Mouse (Mus musculus): ENCODE data around the gene Mgll. TPM values are rescaled to one million over a fixed set of nuclear protein-coding genes. Genes with fewer than 3 reads are reported as not detected.

Gene Mgll
- polyA plus RNA-seq, 1 experiment from 2014 or later, result 6.5 TPM

DNA sequence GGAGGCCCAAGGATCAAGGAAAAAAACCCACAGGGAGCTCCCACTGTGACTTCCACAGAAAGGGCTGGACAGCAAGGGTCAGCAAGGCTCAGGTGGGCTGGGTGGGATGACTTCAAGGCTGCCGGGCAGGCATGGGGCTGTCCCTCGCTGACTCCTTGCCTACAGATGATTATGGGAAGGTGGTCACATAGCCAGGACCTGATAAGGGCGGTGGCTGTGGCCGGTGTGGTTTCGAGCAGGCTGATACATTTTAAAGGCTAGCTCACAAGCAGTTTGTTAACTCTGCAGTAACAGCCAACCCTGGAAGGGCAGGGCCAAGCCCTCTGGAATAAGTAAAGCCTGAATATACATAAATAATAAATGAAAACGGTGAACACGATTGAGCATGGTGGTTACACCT is 78.8 kb downstream of the Mgll start:
- H3K27ac ChIP-seq, result no peak overlapping the region
- no peak overlapping the region for H3K9ac ChIP-seq
- WGBS, result 85% methylated on average over 7 of the region's 7 CpGs
- H3K4me3 ChIP-seq, result no peak overlapping the region
- no peaks in the 10 kb centered on the region for H3K9me3 ChIP-seq (replicated peaks)
- H3K27me3 ChIP-seq, result no peaks in the 10 kb centered on the region
- H3K4me2 ChIP-seq (replicated peaks), result no peak overlapping the region
- no peaks in the 10 kb centered on the region for H3K36me3 ChIP-seq
- H3K4me1 ChIP-seq, result peaks cover 12% of the 10 kb centered on the region
- ATAC-seq (ENCODE audit: low FRiP score), result no peak

DNA sequence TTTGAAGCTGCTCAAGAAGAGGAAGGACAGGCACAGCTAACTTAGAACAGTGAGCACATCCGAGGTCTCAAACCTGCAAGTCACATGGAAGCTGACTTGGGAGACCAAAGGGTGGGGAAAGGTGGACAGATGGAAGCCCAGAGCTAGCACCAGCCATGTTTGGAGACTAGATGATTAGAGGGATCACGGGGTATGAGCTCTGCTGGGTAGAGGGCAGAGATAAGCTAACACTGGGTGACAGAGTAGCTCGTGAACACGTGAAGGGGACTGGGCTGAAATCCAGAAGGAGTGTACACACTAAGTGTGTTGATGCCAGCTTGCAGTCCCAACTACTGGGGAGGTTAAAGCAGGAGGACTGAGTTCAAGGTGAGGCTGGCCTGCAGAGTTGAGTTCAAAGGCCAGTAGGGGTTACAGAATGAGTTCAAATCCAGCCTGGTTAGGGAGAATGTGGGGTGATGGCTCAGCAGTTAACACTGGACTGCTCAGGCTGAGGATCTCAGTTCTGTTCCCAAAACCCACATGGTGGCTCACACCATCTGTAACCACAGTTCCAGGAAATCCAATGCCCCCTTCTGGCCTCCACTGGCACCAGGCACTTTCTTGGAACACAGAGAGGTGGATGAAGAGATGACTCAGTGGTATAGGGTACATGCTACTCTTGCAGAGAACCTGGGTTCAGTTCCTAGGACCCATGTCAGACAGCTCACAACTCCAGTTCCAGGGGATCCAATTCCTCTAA is 79.9 kb downstream of the Mgll start:
- Histone ChIP-seq H3K4me2 (replicated peaks) (no peak overlapping the region), H3K9me3 (replicated peaks) (no peaks in the 10 kb centered on the region), H3K36me3 (no peaks in the 10 kb centered on the region), H3K4me3 (no peak overlapping the region), H3K27me3 (no peaks in the 10 kb centered on the region), H3K9ac (no peak overlapping the region), H3K27ac (no peak overlapping the region), H3K4me1 (peaks cover 12% of the 10 kb centered on the region)
- no peak for ATAC-seq (ENCODE audit: low FRiP score)
- WGBS, result 91% methylated on average over 4 of the region's 4 CpGs

DNA sequence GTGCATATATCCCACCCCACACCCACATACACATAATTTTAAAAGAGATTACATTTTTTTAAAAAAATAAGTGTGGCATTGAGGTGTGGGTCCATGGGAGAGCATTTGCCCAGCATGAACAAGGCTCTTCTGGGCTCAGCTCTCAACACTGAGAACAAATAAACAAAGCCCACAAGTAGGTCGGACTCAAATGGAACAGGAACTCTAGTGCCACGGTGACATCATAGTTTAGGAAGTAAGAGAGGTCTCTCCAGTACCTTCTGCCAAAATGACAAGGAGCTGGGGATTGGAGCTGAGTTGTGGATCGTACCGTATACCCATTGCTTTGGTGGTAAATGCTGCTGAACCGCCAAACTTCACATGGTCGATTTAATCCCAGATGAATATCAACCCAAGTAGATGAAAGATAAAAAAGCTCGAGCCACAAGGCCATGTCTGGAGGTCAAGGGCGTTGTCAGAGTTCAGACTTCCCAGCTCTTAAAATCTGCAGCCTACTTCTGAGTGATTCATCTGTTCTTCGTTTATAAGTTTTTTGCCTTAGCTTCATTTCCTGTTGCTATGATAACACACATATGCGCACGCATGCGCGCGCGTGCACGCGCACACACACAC is 80.9 kb downstream of the Mgll start:
- peaks cover 20% of the 10 kb centered on the region for H3K4me1 ChIP-seq
- no peak for ATAC-seq (ENCODE audit: low FRiP score)
- no peaks in the 10 kb centered on the region for H3K9me3 ChIP-seq (replicated peaks)
- no peaks in the 10 kb centered on the region for H3K27me3 ChIP-seq
- H3K4me2 ChIP-seq (replicated peaks), result no peak overlapping the region
- no peaks in the 10 kb centered on the region for H3K36me3 ChIP-seq
- no peak overlapping the region for H3K4me3 ChIP-seq
- no peak overlapping the region for H3K27ac ChIP-seq
- no peak overlapping the region for H3K9ac ChIP-seq
- WGBS, result 90% methylated on average over 17 of the region's 17 CpGs

DNA sequence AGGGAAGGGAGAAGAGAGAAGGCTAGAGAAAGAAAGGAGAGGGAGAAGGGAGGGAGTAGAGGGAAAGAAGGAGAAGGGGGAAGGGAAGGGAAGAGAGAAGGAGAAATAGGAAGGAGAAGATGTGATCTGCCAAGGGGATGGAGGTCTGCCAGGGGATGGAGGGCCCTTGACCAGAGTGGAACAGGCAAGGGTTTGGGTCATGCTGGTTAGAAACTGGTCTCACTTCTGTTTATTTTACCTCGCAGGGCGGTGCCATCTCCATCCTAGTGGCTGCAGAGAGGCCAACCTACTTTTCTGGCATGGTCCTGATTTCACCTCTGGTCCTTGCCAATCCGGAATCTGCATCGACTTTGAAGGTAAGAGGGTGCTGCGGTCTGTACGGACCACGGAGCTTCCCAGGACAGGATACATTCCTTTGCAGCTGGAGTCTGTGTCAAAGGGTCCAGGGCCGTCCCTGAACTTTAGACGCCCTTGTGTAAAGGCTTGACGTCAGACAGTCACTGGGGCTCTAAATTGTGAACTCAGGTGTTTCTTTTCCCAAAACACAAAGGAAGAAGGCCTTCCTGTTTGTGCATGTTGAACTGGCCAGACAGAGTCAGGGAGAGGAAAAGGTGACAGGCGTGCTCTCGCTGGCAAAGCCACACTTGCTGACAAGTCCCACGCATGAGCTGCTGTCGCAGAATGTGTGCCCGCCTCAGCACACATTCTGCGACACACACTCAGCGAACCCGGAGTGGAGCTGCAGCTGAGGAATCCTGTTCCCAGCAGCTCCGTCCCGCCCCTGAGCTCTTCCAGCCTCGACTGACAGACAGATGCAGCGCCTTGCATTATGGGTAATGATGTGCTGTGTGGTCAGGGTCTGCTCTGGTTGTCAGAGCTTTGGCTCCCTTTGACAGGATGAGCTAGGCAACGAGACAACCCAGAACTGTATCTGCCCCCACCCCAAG is 85.2 kb downstream of the Mgll start:
- H3K27ac ChIP-seq, result no peak overlapping the region; the same call in 1 of the 2 replicates

DNA sequence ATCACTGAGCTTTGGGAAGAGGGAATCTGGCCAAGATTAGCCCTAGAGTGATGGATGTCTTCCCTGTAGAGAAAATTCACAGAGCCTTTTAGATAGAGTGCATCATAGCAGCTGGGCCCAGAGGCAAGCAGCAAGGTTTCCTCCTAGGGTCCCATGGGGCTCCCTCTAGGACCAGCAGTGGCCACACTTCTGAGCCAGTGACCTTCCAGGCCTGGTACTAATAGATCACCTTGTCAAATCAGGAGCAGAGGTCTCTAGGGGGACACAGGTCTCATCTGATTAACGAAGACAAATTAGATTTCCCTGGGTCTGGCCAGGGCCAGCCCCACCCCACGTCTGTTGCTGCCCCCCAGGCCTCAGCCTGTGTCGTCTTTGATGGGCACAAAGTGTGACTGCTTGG is 86.1 kb downstream of the Mgll start:
- Histone ChIP-seq H3K4me2 (replicated peaks) (no peak overlapping the region), H3K27ac (no peak overlapping the region; the same call in 1 of the 2 replicates), H3K4me3 (no peak overlapping the region), H3K36me3 (no peaks in the 10 kb centered on the region), H3K9ac (no peak overlapping the region), H3K27me3 (no peaks in the 10 kb centered on the region), H3K9me3 (replicated peaks) (no peaks in the 10 kb centered on the region), H3K4me1 (peaks cover 27% of the 10 kb centered on the region)
- ATAC-seq (ENCODE audit: low FRiP score), result peak; percentile 46
- 44% methylated on average over 3 of the region's 3 CpGs for WGBS

More for the DNA sequence above, 85.2 kb downstream of the Mgll start:
- WGBS, result 70% methylated on average over 23 of the region's 23 CpGs
- ATAC-seq (ENCODE audit: low FRiP score), result peak; percentile 55
- Histone ChIP-seq H3K4me1 (peaks cover 22% of the 10 kb centered on the region), H3K27me3 (no peaks in the 10 kb centered on the region), H3K4me2 (replicated peaks) (no peak overlapping the region), H3K36me3 (no peaks in the 10 kb centered on the region), H3K4me3 (no peak overlapping the region), H3K9ac (0 out of 2 replicates have a peak overlapping the region, but pooled peaks have one; percentile 2), H3K9me3 (replicated peaks) (no peaks in the 10 kb centered on the region)

DNA sequence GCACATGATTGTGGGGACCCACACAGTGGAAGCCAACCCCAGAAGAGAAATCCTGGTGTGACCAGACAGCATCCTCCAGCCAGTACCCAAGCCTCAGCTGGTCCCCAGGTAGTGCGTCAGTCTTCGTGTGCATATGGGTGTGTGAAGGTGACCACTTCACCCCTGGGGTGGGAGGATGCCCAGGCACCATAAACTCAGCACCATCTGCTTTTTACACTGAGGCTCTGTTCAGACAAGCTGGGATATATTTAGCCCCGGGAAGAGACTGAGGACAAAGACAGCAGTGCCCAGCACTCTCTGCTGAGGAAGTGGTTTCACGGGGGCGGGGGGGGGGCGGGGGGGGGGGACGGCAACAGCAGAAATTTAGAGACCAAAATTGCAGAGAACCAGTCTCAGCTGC is 87.2 kb downstream of the Mgll start:
- no peaks in the 10 kb centered on the region for H3K27me3 ChIP-seq
- no peak overlapping the region for H3K4me3 ChIP-seq
- no peaks in the 10 kb centered on the region for H3K9me3 ChIP-seq (replicated peaks)
- H3K4me2 ChIP-seq (replicated peaks), result no peak overlapping the region
- H3K9ac ChIP-seq, result no peak overlapping the region
- WGBS, result 45% methylated on average over 7 of the region's 7 CpGs
- ATAC-seq (ENCODE audit: low FRiP score), result no peak
- H3K36me3 ChIP-seq, result no peaks in the 10 kb centered on the region
- peaks cover 27% of the 10 kb centered on the region for H3K4me1 ChIP-seq
- no peak overlapping the region for H3K27ac ChIP-seq

DNA sequence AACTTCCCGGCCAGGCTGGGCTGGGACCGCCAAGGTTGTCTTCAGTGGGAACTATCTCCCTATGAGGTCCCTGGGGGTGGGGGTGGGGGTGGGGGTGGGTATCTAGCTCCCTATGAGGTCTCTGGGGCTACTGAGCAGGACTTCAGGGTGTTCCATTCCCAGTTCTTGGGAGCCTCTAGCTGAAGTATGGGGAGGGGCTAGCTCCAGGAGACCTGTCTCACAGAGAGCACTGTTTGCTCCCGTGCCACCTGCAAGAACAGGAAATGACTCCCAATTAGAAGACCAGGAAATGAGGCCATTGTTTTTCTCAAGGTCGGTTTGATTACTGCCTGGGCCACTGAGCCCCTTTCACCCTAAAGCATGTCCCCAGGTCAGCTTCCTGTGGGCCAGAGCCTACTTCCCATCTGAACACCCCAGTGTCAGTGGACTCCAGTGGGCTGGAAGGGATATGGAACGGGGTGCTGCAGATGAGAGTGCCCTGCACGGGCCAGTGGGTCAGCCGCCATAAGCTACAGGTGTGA is 87.7 kb downstream of the Mgll start:
- no peak overlapping the region for H3K4me3 ChIP-seq
- H3K27ac ChIP-seq, result no peak overlapping the region
- no peak for ATAC-seq (ENCODE audit: low FRiP score)

DNA sequence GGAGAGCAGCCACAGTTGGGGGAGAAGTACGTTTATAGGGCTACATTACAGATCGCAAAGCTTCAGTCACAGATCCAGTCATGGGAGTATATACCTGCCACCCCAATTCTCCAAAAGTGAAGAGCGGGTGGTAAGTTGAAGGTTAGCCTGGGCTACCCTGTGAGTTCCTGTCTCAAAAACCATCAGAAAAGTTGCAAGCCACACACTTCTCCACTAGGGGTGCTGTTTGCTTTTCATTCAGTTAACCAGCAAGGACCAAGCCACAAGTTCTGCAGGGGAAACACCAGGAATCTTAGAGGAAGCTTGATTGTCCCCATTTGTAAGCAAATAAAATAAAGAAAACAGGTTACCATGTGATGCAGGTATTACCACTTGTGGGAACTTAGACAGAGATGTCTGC is 88.7 kb downstream of the Mgll start:
- Histone ChIP-seq H3K27me3 (no peaks in the 10 kb centered on the region), H3K27ac (no peak overlapping the region), H3K4me3 (no peak overlapping the region), H3K4me1 (peaks cover 27% of the 10 kb centered on the region), H3K9ac (no peak overlapping the region), H3K9me3 (replicated peaks) (no peaks in the 10 kb centered on the region), H3K36me3 (no peaks in the 10 kb centered on the region), H3K4me2 (replicated peaks) (no peak overlapping the region)
- no peak for ATAC-seq (ENCODE audit: low FRiP score)
- WGBS, result 61% methylated on average over 3 of the region's 3 CpGs

More for the DNA sequence above, 87.7 kb downstream of the Mgll start:
- Histone ChIP-seq H3K4me1 (peaks cover 27% of the 10 kb centered on the region), H3K9me3 (replicated peaks) (no peaks in the 10 kb centered on the region), H3K36me3 (no peaks in the 10 kb centered on the region), H3K9ac (no peak overlapping the region), H3K27me3 (no peaks in the 10 kb centered on the region), H3K4me2 (replicated peaks) (no peak overlapping the region)
- 75% methylated on average over 7 of the region's 7 CpGs for WGBS

DNA sequence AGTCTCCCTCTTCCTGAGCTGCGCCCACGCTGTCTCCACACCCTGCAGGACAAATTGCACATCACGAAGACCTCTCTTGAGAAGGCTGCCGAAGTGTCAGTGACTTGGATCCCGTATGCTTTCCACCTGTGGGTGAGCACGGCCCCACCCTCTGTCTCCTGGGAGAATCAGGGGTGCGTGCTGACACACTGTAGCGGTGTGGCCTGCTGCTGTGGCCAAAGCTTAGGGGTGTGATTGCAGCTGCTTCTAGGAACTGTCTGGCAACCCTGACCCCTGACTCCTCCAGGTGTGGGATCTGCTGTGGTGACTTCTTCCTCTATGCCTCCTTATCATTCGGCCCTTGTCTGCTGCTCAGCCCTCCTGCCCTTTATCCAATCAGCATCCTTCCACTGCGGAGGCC is 89.6 kb downstream of the Mgll start:
- WGBS, result 79% methylated on average over 10 of the region's 10 CpGs
- Histone ChIP-seq H3K9me3 (replicated peaks) (no peaks in the 10 kb centered on the region), H3K36me3 (no peaks in the 10 kb centered on the region), H3K27ac (no peak overlapping the region), H3K4me3 (no peak overlapping the region), H3K4me1 (peaks cover 27% of the 10 kb centered on the region), H3K4me2 (replicated peaks) (no peak overlapping the region), H3K27me3 (no peaks in the 10 kb centered on the region), H3K9ac (no peak overlapping the region)
- ATAC-seq (ENCODE audit: low FRiP score), result no peak

DNA sequence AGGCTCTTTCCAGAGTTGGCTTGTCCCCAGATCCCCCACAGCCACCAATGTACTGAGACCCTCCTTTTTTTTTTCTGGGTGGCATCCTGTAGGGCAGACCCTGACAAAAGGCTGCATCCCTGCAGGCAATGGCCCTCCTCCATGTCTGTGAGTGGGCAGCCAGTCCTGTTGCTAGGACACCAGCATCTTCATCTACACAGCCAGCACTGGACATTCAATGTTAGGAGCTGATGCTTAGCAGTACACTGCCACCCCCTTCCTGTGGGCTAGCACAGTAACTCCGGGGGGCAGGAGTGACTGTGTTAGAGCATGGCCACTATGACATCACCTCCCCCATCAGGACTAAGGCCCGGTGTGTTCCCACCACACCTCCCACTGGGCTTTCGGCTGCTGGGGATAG is 90.8 kb downstream of the Mgll start:
- Histone ChIP-seq H3K9ac (no peak overlapping the region), H3K36me3 (no peaks in the 10 kb centered on the region), H3K4me2 (replicated peaks) (no peak overlapping the region), H3K4me3 (no peak overlapping the region), H3K9me3 (replicated peaks) (no peaks in the 10 kb centered on the region), H3K27ac (no peak overlapping the region), H3K4me1 (peaks cover 20% of the 10 kb centered on the region), H3K27me3 (no peaks in the 10 kb centered on the region)
- WGBS, result 47% methylated on average over 3 of the region's 3 CpGs
- ATAC-seq (ENCODE audit: low FRiP score), result no peak

DNA sequence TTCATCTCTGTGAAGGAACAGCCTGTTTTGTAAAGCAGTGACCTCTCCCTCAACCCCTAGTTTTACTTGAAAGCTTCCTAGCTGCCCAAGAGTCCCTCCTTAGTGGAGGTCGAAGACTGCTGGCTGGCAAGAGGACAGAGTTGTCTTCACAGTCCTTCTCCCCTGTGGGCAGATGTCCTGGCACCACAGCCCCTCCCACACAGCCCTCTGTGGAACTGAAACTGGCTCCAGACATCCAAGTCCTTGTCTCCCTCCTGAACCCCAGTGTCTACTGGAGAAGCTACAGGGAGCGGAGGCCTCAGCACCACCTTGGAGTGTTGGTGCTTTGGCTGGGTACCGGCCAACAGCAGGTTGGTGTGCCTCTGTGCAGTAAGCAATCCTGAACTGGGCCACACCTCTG is 91.3 kb downstream of the Mgll start:
- 79% methylated on average over 3 of the region's 3 CpGs for WGBS
- Histone ChIP-seq H3K27ac (no peak overlapping the region), H3K27me3 (no peaks in the 10 kb centered on the region)

DNA sequence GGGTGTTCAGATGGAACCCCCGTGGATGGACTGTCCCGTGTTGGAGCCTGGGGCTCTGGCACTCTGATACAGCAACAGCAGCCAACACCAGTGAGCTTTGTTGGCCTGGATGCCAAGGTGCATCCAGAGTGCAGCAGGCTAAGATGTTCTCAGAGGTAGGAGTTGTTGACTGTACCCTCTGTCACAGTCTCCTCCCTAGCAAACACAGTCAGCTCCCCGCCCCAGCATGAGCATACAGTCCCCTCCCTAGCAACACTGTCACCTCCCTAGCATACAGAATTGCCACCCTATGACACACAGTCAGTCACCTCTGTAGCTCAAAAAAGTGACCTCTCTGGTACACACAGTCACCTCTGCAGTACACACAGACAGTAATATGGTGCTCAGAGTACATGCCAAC is 92.7 kb downstream of the Mgll start:
- H3K9ac ChIP-seq, result no peak overlapping the region
- ATAC-seq (ENCODE audit: low FRiP score), result no peak
- no peaks in the 10 kb centered on the region for H3K9me3 ChIP-seq (replicated peaks)
- H3K4me2 ChIP-seq (replicated peaks), result no peak overlapping the region
- H3K27ac ChIP-seq, result no peak overlapping the region
- 85% methylated on average over 3 of the region's 3 CpGs for WGBS
- H3K36me3 ChIP-seq, result no peaks in the 10 kb centered on the region
- peaks cover 9% of the 10 kb centered on the region for H3K4me1 ChIP-seq
- no peak overlapping the region for H3K4me3 ChIP-seq
- H3K27me3 ChIP-seq, result no peaks in the 10 kb centered on the region

More for the DNA sequence above, 91.3 kb downstream of the Mgll start:
- H3K9me3 ChIP-seq (replicated peaks), result no peaks in the 10 kb centered on the region
- peaks cover 15% of the 10 kb centered on the region for H3K4me1 ChIP-seq
- no peaks in the 10 kb centered on the region for H3K36me3 ChIP-seq
- no peak overlapping the region for H3K9ac ChIP-seq
- no peak overlapping the region for H3K4me3 ChIP-seq
- no peak for ATAC-seq (ENCODE audit: low FRiP score)
- no peak overlapping the region for H3K4me2 ChIP-seq (replicated peaks)
